Mouse (Mus musculus): ENCODE results near the gene Sap30bp. TPM values are rescaled to one million over a fixed set of nuclear protein-coding genes. Genes with fewer than 3 reads are reported as not detected.

Gene Sap30bp
- total RNA-seq, 2 experiments from 2014 or later = 46.7 to 50.1 TPM

- H3K4me3 ChIP-seq = no peak overlapping the region
- DNase-seq (ENCODE audit: extremely low spot score in 1 of 2, low spot score in 2 of 2) = no peak
- TF ChIP-seq CTCF (IDR thresholded peaks at IDR 0.05) = no peak
- intact Hi-C loops (cut with DNase I) = loop anchor here (10.0 kb wide), 1 partner anchor 282 kb away; no protein-coding TSS in a partner anchor
- no peak overlapping the region for H3K27ac ChIP-seq
Measured at GRCm38 (mm10) chr11:116007095-116007850, 74.2 kb downstream of the Sap30bp start.

GRCm38 (mm10) chr11:116008411-116008810, 75.3 kb downstream of the Sap30bp start:
- intact Hi-C loops (cut with DNase I) = loop anchor here (10.0 kb wide), 1 partner anchor 284 kb away; no protein-coding TSS in a partner anchor
- Histone ChIP-seq H3K27ac (no peak overlapping the region), H3K4me3 (no peak overlapping the region)
- no peak for DNase-seq (ENCODE audit: extremely low spot score in 1 of 2, low spot score in 2 of 2)
- TF ChIP-seq CTCF (IDR thresholded peaks at IDR 0.05) = no peak

- intact Hi-C loops (cut with DNase I) = loop anchor here (10.0 kb wide), 1 partner anchor 284 kb away; no protein-coding TSS in a partner anchor
- no peak overlapping the region for H3K4me3 ChIP-seq
- no peak for DNase-seq (ENCODE audit: extremely low spot score in 1 of 2, low spot score in 2 of 2)
- no peak for TF ChIP-seq CTCF (IDR thresholded peaks at IDR 0.05)
- no peak overlapping the region for H3K27ac ChIP-seq
Measured at GRCm38 (mm10) chr11:116008832-116009375, 75.8 kb downstream of the Sap30bp start.

GRCm38 (mm10) chr11:116009661-116010060, 76.6 kb downstream of the Sap30bp start:
- intact Hi-C loops (cut with DNase I) = loop anchor here (10.0 kb wide), 1 partner anchor 285 kb away; no protein-coding TSS in a partner anchor
- DNase-seq (ENCODE audit: extremely low spot score in 1 of 2, low spot score in 2 of 2) = no peak
- H3K4me3 ChIP-seq = no peak overlapping the region

GRCm38 (mm10) chr11:116010146-116010545, 77.1 kb downstream of the Sap30bp start:
- no peak for DNase-seq (ENCODE audit: extremely low spot score in 1 of 2, low spot score in 2 of 2)
- Histone ChIP-seq H3K4me3 (no peak overlapping the region), H3K27ac (no peak overlapping the region)
- TF ChIP-seq CTCF (IDR thresholded peaks at IDR 0.05) = no peak
- intact Hi-C loops (cut with DNase I) = no loop called here

More at GRCm38 (mm10) chr11:116009661-116010060, 76.6 kb downstream of the Sap30bp start:
- no peak for TF ChIP-seq CTCF (IDR thresholded peaks at IDR 0.05)
- no peak overlapping the region for H3K27ac ChIP-seq

- no peak for DNase-seq (ENCODE audit: extremely low spot score in 1 of 2, low spot score in 2 of 2)
- intact Hi-C loops (cut with DNase I) = no loop called here
- TF ChIP-seq CTCF (IDR thresholded peaks at IDR 0.05) = no peak
- no peak overlapping the region for H3K4me3 ChIP-seq
- H3K27ac ChIP-seq = no peak overlapping the region
Measured at GRCm38 (mm10) chr11:116010948-116011347, 77.9 kb downstream of the Sap30bp start.

GRCm38 (mm10) chr11:116011529-116012261, 78.6 kb downstream of the Sap30bp start:
- TF ChIP-seq CTCF (IDR thresholded peaks at IDR 0.05) = no peak
- intact Hi-C loops (cut with DNase I) = no loop called here
- H3K4me3 ChIP-seq = peak overlapping the region; percentile 76
- no peak for DNase-seq (ENCODE audit: extremely low spot score in 1 of 2, low spot score in 2 of 2)
- H3K27ac ChIP-seq = no peak overlapping the region; the same call in 1 of the 2 replicates

GRCm38 (mm10) chr11:116012262-116012947, 79.3 kb downstream of the Sap30bp start, which contains the start of gene Galk1:
Gene Galk1 (minus strand): TSS chr11:116012719.
- intact Hi-C loops (cut with DNase I) = no loop called here
- DNase-seq (ENCODE audit: extremely low spot score in 1 of 2, low spot score in 2 of 2) = peak; percentile 82 to 86
- Histone ChIP-seq H3K4me3 (peak within 1 kb of the TSS; percentile 76), H3K27ac (peak within 1 kb of the TSS; percentile 77)
- TF ChIP-seq CTCF (IDR thresholded peaks at IDR 0.05) = no peak

GRCm38 (mm10) chr11:116014821-116015220, 81.7 kb downstream of the Sap30bp start:
- TF ChIP-seq CTCF (IDR thresholded peaks at IDR 0.05) = no peak
- intact Hi-C loops (cut with DNase I) = no loop called here
- Histone ChIP-seq H3K27ac (no peak overlapping the region), H3K4me3 (no peak overlapping the region)
- no peak for DNase-seq (ENCODE audit: extremely low spot score in 1 of 2, low spot score in 2 of 2)

Other genes starting within 250 kb of the Sap30bp start
- gene Grb2, start 224.7 kb upstream of the Sap30bp start, total RNA-seq (2021) = 100 to 1,000 TPM; 186 to 196 TPM
- 10 to 100 TPM; 62.3 to 62.7 TPM for gene Tmem94, start 167.8 kb upstream of the Sap30bp start, total RNA-seq (2021)
- gene Caskin2, start 119.6 kb upstream of the Sap30bp start, total RNA-seq (2021) = 10 to 100 TPM; 18.1 to 18.8 TPM
- gene Tsen54, start 118.6 kb upstream of the Sap30bp start, total RNA-seq (2021) = 10 to 100 TPM; 12.4 to 14.2 TPM
- gene Llgl2, start 109.2 kb upstream of the Sap30bp start, total RNA-seq (2021) = 1 to 10 TPM; 2.3 to 3.6 TPM
- gene Myo15b, start 74.9 kb upstream of the Sap30bp start, total RNA-seq (2021) = under 1 TPM; 0.36 to 0.79 TPM
- gene Smim5, start 33.3 kb upstream of the Sap30bp start, total RNA-seq (2021) = under 1 TPM in 1 of 2 experiments, not detected in 1; 0.52 TPM
- not detected for gene Smim6, start 21.3 kb upstream of the Sap30bp start, total RNA-seq (2021)
- gene Recql5, start 195 bp downstream of the Sap30bp start, total RNA-seq (2021) = 10 to 100 TPM; 27.1 to 29.4 TPM
- gene Itgb4, start 41.4 kb downstream of the Sap30bp start, total RNA-seq (2021) = 1 to 10 TPM; 5.1 to 5.7 TPM
- gene Galk1, start 79.4 kb downstream of the Sap30bp start, total RNA-seq (2021) = 10 to 100 TPM; 13.3 to 13.9 TPM
- gene H3f3b, start 94.7 kb downstream of the Sap30bp start, total RNA-seq (2021) = 100 to 1,000 TPM; 247 to 254 TPM
- 10 to 100 TPM; 22.7 to 24.6 TPM for gene Unk, start 97.0 kb downstream of the Sap30bp start, total RNA-seq (2021)
- 1 to 10 TPM; 1.5 to 2.0 TPM for gene Unc13d, start 144.7 kb downstream of the Sap30bp start, total RNA-seq (2021)
- gene Wbp2, start 153.7 kb downstream of the Sap30bp start, total RNA-seq (2021) = 100 to 1,000 TPM; 387 to 414 TPM
- gene Trim47, start 193.9 kb downstream of the Sap30bp start, total RNA-seq (2021) = 1 to 10 TPM; 5.2 to 8.0 TPM
- 1 to 10 TPM; 7.6 to 9.1 TPM for gene Trim65, start 197.8 kb downstream of the Sap30bp start, total RNA-seq (2021)
- gene Mrpl38, start 205.6 kb downstream of the Sap30bp start, total RNA-seq (2021) = 10 to 100 TPM; 59.4 to 66.8 TPM
- gene Fbf1, start 234.9 kb downstream of the Sap30bp start, total RNA-seq (2021) = 10 to 100 TPM; 85.5 to 87.1 TPM

Data from left cerebral cortex, adult 2 months (tissue).